Mouse (Mus musculus): Measurements from ENCODE around the gene Vmn1r226.

The Vmn1r226 gene

GRCm38 (mm10) chr17:20682543-20682942, at the start of gene Vmn1r226:
TSS of gene Vmn1r226 (plus strand) at chr17:20682843.
- DNase-seq (ENCODE audit: low spot score) = no peak

GRCm38 (mm10) chr17:20729543-20729942, 46.9 kb downstream of the Vmn1r226 start, which contains the start of gene Vmn1r227:
TSS of gene Vmn1r227 (plus strand) at chr17:20729843.
- no peak for DNase-seq (ENCODE audit: low spot score)
